Mouse (Mus musculus) liver, embryonic 14.5 days (tissue): ENCODE data around the gene Pdlim1.

Source experiments
- CTCF ChIP-seq: IDR thresholded peaks from 2 replicates; pipeline ENCODE4 v1.5.1; 2016; ENCODE audit warnings: antibody characterized with exemption, low read depth, control low read depth
- EP300 ChIP-seq: IDR thresholded peaks from 2 replicates; pipeline ENCODE4 v1.6.1; 2016; ENCODE audit warnings: antibody characterized with exemption, low read depth

DNA sequence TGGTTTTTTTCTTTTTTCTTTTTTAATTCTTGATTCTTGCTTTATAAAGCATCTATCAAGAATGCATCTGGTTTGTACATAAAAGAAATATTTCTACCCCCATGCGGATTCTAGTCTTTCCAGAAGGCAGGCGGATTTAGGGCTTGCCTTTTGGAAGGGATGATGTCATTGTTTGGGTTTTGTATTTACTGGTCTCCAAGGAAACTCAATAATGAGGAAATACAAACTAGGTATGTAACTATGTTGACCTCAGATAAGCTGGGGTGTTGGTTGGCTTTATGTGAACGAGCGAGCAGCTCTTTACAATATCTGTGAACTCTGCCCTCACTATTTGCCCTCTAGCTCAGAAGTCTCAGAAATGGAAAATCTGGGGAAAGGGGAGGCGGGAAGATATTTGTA lies 24.4 kb downstream of the Pdlim1 start:
- no peak for TF ChIP-seq CTCF
- TF ChIP-seq EP300: no peak
